Mouse (Mus musculus) heart, postnatal 14 days (tissue): ENCODE data around the gene Gm44503. TPM values are rescaled to one million over a fixed set of nuclear protein-coding genes. Genes with fewer than 3 reads are reported as not detected.

Experiments used
- DNase-seq, 2 experiments: peaks; one replicate each; pipeline ENCODE4 v3.0.0; 2021 to 2022
- intact Hi-C: fragments of 180-260 bp; cut with DNase I; formaldehyde crosslinking; loops from one replicate; pipeline ENCODE4 v1.15.1; 2025
- total RNA-seq, 2 experiments: library from RNA; stranded (reverse); gene quantifications; 2 replicates each; pipeline ENCODE4 v1.2.3; 2021

The Gm44503 gene
- total RNA-seq, 2 experiments from 2014 or later, result 0.14 to 0.29 TPM

GRCm38 (mm10) chr9:73020566-73021097 lies 62.0 kb downstream of the Gm44503 start:
- no peak for DNase-seq
- intact Hi-C loops, result no loop called here

GRCm38 (mm10) chr9:73025818-73026636 lies 67.4 kb downstream of the Gm44503 start:
- intact Hi-C loops, result no loop called here
- peak; percentile 9 to 26 for DNase-seq

GRCm38 (mm10) chr9:73030443-73030842 lies 71.8 kb downstream of the Gm44503 start:
- intact Hi-C loops, result no loop called here
- no peak for DNase-seq

DNA sequence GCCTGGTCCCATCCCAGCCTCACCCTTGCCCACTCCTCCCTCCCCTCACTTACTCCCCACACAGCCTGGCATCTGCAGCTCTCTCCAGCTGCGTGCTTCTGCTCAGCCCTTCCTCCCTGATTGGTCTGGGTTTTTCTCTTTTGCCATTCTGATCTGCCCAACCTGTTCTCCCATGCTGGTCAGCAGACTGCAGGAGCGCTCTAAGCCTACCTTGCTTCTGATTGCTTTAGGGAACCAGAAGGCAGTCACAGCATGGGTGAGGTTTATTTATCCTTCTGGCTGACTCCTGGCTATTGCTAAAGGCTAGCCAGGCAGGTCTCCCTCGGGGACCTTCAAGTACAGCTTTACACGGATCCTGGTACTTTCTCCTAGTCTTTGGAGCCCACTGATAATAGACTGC lies 72.8 kb downstream of the Gm44503 start:
- DNase-seq, result no peak
- intact Hi-C loops, result no loop called here

DNA sequence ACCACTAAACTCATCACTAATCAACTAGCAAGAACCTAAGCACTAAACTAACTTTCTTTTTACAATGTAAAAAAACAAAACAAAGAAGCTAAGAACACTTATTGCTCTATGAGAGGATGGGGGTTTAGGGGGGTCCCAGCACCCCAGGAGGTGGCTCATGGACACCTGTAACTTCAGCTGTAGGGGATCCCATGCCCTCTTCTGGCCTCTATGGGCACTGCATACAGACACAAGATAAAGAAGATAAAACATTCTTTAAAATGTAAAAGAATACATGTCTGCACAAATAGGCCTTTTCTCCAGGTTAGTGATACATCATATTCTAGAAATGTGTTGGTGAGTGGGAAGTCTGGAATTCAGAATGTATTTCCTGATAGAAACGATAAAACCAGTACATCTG lies 74.8 kb downstream of the Gm44503 start:
- no peak for DNase-seq
- intact Hi-C loops, result no loop called here

- intact Hi-C loops, result no loop called here
- peak; percentile 92 to 93 for DNase-seq
Measured at GRCm38 (mm10) chr9:73039222-73039945, 80.7 kb downstream of the Gm44503 start.

DNA sequence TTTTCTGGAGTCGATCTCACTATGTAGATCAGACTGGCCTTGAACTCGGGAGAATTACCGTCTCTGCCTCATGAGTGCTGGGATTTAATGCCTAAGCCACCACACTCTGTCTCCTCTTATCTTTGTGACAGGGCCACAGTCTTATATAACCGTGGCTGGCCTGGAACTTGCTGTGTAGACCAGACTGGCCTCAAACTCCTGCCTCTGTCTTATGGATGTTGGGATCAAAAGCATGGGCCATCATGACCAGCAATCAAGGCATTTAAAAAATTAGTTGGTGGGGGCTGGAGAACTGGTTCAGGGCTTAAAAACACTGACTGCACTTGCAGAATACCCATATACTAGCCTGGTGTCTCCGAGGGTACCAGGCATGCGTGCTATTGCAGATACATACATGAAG lies 81.4 kb downstream of the Gm44503 start, which contains the start of gene Pigb:
Gene Pigb, minus strand, starts transcription at position 299 of the 400 bp plus-strand sequence.
- intact Hi-C loops, result no loop called here
- no peak for DNase-seq

DNA sequence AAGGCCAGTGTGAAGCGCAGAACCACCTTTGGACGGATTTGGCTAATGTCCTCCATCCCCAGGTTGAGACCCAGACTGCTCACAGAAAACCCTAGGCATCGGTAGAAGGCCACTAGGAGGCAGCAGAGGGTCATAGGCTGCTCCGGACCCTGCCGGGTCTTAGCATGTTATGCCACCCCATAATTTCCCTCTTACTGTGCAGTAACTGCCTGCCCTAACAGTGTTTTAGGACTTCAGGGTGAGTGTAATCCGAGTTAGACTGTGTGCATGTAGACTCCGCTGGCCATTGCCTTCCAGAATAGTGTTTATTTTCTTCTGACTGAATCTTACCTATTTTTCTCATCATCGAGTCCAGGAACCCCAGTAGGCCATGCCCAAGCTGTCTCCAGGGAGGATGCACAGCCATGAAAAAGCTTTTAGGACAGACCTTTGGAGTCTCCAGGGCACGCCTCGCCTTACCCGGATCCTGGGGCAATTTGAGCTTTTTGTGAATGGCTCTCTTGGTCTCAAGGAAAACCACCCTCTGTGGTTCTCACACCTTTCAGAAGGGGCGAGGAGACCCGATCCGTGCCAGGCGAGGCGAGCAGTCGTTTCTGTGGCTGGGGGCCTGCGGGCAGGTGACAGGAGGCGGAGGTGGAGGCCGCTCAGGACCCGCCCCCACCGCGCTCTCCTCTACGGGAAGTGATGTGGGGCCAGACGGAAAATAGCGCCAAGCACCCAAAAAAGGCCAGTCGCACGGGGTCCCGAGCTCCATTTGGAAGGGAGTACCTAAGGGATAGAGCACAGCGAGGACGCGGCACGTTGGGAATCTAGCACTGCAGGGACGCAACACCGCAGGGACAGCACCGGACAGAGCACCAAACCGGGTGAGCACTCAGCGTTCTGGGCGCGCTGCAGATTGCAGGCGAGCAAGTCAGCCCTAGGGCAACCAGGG lies 85.8 kb downstream of the Gm44503 start, which contains the start of gene Rab27a:
Gene Rab27a, plus strand, starts transcription at position 709 of the 934 bp plus-strand sequence.
- intact Hi-C loops, result loop anchor here (1.0 kb wide), 1 partner anchor 47 kb away; no protein-coding TSS in a partner anchor
- peak; percentile 84 to 92 for DNase-seq

DNA sequence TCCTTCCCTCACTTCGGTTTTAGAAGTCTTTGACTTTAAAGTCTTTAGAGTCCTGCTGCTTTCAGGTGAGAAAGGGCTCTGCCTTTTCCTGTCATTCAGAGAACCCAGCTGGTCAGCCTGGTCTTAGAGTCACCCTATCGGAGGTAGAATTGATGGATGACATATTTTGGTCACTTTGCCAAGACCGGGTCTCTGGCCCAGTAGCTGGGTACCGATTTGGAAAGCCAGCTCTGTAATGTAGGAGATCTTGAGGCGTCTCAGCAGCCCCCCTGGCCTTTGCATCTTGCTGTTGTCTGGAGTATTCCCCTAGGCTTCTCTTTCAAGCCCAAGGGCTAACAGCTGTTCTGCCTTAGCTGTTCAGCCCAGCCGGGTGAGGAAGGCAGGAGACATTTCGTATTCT lies 86.6 kb downstream of the Gm44503 start:
- intact Hi-C loops, result no loop called here
- DNase-seq, result no peak

DNA sequence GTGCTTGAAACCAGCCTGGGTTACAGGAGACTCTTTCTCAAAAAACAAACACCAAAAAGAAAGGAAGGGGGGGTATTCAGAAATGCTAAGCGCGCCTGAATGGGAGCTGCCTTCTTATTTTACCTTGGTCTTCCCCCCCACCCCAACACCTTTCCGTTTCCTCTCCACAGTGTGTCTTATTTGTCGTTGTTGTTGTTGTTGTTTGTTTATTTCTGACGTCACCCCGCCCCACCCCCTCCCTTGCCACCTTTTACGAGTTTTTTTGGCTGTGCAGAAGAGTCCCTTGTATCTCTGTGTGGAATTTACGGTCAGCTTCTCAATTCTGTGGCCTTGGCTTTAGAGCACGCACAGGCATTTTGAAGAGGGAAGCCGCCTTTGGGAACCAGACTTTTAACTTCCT lies 87.1 kb downstream of the Gm44503 start:
- DNase-seq, result no peak
- intact Hi-C loops, result no loop called here

- no peak for DNase-seq
- intact Hi-C loops, result no loop called here
Measured at GRCm38 (mm10) chr9:73047906-73048305, 89.3 kb downstream of the Gm44503 start.

DNA sequence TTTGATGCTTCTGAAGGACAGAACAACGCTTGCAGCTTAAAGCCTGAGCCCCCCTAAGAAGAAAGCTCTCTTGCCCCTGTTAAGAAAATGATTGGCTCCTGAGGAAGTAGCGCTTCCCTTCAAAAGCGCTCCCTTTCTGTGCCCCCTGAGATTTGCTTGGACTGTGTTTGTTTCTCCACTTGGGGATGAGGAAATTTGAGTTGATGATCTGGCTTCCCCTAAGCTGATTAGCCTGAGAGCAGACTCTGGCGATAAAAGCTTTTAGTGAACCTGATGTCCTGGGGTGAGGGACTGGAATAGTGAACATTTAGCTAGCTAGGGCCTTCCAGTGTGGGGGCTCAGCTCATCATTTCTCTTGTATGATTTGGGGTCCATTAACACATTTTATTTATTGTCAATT lies 90.3 kb downstream of the Gm44503 start:
- intact Hi-C loops, result no loop called here
- DNase-seq, result no peak

GRCm38 (mm10) chr9:73049833-73050232 lies 91.2 kb downstream of the Gm44503 start:
- intact Hi-C loops, result no loop called here

GRCm38 (mm10) chr9:73050606-73051005 lies 92.0 kb downstream of the Gm44503 start:
- DNase-seq, result no peak
- intact Hi-C loops, result no loop called here

More at GRCm38 (mm10) chr9:73049833-73050232, 91.2 kb downstream of the Gm44503 start:
- DNase-seq, result no peak

GRCm38 (mm10) chr9:73055441-73055911 lies 96.8 kb downstream of the Gm44503 start:
- DNase-seq, result no peak
- intact Hi-C loops, result no loop called here

DNA sequence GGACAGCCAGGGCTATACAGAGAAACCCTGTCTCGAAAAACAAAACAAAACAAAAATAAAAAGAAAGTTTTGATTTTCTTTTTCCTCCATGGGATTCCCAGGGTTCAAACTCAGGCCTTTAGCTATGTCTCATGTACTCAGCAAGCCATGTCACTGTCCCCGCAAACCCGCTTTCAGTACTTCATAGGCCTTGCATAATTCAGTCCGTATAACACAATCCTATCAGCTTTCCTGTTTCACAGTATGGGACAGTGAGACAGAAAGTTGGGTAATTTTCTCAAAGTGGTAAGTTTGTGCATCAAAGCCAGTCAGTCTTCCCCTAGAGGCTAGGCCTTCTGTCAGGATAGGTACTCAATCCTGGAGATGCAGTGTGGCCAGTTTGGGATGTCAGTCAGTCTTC lies 100.6 kb downstream of the Gm44503 start:
- intact Hi-C loops, result no loop called here

DNA sequence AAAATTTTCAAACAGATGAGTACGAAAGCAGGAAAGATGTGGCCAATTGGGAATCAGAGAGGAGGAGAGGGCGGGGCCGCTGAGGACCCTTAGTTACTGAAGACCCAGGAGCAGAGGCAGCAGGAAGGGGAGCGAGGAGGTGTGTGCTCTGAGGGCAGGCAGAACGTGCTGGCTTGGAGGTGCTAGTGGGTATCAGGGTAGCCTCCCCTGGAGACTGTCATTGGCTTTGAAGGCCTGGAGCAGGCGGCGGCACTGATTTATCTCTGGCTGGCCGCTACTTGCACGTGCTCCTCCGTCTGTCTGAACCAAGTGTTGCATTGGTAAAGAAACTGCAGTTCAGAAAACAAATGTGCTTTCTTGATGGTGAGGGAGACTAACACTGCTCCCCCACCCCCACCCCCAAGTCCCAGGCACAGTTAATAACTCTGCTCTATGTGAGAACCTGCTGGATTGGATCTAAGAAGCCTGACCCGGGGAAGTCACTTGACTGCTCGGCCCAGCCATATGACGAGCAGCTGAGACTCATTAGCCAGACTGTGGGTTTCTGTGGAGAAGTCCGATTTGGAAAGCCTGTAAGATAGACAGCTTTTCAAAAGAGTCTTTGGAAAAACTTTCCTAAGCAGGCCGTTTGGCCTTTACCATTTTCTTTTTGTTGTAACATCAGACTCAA lies 105.1 kb downstream of the Gm44503 start:
- intact Hi-C loops, result no loop called here
- DNase-seq, result no peak

More for the DNA sequence above, 100.6 kb downstream of the Gm44503 start:
- DNase-seq, result no peak
